Mouse (Mus musculus) thymus, adult 2 months (tissue): ENCODE results near the gene Naip5.

Experiments used
- CTCF ChIP-seq: fragments of 200-500 bp; IDR thresholded peaks from 2 replicates; pipeline ENCODE4 v1.5.1; 2012; ENCODE audit warnings: mild to moderate bottlenecking, control low read depth, low read length, moderate library complexity, borderline replicate concordance; ENCODE audit not compliant: control insufficient read depth, poor library complexity, insufficient read depth; ENCODE audit errors: extremely low read depth
- POLR2A ChIP-seq: fragments of 200-500 bp; IDR thresholded peaks from 2 replicates; pipeline ENCODE4 v1.6.1; 2012; ENCODE audit warnings: mild to moderate bottlenecking, low read length, control low read depth, moderate library complexity; ENCODE audit not compliant: control insufficient read depth, poor library complexity, insufficient read depth; ENCODE audit errors: extremely low read depth

DNA sequence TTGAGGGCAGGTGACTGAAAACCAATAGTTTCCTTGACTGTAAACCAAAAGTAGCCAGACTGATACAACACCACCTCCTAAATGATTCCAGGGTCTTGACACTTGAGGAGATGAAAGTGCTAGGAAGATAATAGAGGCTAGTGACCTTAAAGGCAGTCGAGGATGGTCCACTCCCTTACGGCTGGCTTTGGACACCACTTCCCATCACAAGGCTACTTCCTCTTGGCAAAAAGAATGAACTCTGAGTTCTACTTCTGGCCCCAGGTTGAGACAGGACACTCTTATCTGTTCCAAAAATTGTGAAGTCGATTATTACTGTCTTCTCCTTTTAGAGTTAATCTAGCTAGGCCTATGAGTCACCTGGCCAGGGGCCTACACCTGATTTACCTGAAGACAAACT lies 50.7 kb downstream of the Naip5 start:
- TF ChIP-seq CTCF, result no peak
- no peak for TF ChIP-seq POLR2A
